Mouse (Mus musculus) ES-E14 (cell line): ENCODE data around the gene Ttyh2.

Experiments
- CHD2 ChIP-seq: IDR thresholded peaks from 2 replicates; pipeline ENCODE4 v1.6.1; 2014; ENCODE audit warnings: mild to moderate bottlenecking, low read depth, low read length, inconsistent platforms
- MAFK ChIP-seq: IDR thresholded peaks from 2 replicates; pipeline ENCODE4 v1.6.1; 2014; ENCODE audit warnings: mild to moderate bottlenecking, low read depth, low read length, inconsistent platforms; ENCODE audit not compliant: insufficient read depth
- ZNF384 ChIP-seq: IDR thresholded peaks from 2 replicates; pipeline ENCODE4 v1.6.1; 2012; ENCODE audit warnings: low read depth, low read length, inconsistent platforms

DNA sequence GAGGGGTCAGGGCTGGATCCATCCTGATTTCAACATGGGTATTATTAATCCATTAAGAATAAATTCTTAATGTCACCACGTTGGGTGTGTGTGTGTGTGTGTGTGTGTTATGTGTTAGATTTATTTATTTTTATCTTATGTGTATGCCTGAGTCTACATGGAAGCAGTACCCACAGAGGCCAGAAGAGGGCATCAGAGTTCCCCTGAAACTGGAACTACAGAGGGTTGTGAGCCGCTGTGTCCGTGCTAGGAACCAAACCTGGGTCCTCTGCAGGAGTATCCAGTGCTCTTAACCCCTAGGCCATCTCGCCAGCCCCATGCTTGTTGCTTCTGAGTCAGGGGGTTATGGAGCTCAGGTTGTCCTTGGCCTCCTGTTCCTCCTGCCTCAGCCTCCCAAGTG lies 25.7 kb upstream of the Ttyh2 start:
- TF ChIP-seq CHD2: no peak
- no peak for TF ChIP-seq ZNF384
- TF ChIP-seq MAFK: no peak
